Mouse (Mus musculus): Measurements from ENCODE around the gene Psg17. TPM values are rescaled to one million over a fixed set of nuclear protein-coding genes. Genes with fewer than 3 reads are reported as not detected.
"Not testable (repeated sequence)": the region's sequence is repeated elsewhere in the genome, so short reads cannot be mapped to it uniquely, and the experiment has no call there.

The Psg17 gene
- polyA plus RNA-seq (2021), result not detected

GRCm38 (mm10) chr7:18821507-18821906, at the start of gene Psg17:
Gene Psg17, minus strand, starts transcription at chr7:18821607.
- no peak for ATAC-seq

GRCm38 (mm10) chr7:18871031-18871430, 49.6 kb upstream of the Psg17 start, which contains the start of gene Pglyrp1:
Gene Pglyrp1, plus strand, starts transcription at chr7:18871331.
- DNase-seq (ENCODE audit: low read depth, low spot score); POLR2A ChIA-PET; H3K27me3 ChIP-seq; CTCF ChIA-PET; ATAC-seq: not testable (repeated sequence)
- in situ Hi-C loops (cut with MboI; ENCODE audit: low pct_unique_long_range_greater_than_20kb), result loop anchor here (10.0 to 25.0 kb wide), 2 partner anchors 126 to 659 kb away; no protein-coding TSS in a partner anchor

More at GRCm38 (mm10) chr7:18821507-18821906, at the start of gene Psg17:
- peaks cover 5% of the 10 kb centered on the region for H3K27me3 ChIP-seq
- no peak for TF ChIP-seq CTCF (IDR thresholded peaks at IDR 0.05)
- ChIA-PET POLR2A (no interaction called here), CTCF (no interaction called here)
- no peak for DNase-seq (ENCODE audit: low read depth, low spot score)
- in situ Hi-C loops (cut with MboI; ENCODE audit: low pct_unique_long_range_greater_than_20kb), result loop anchor here (25.0 kb wide), 1 partner anchor 284 kb away; the partner anchor contains the start of gene Psg25

- CTCF ChIA-PET, result interaction anchor here (0.8 to 1.8 kb wide), 2 partner anchors 12 to 119 kb away, joined by 3 to 5 read pairs; no protein-coding TSS in a partner anchor
These were observed 47.1 kb upstream of the Psg17 start for GRCm38 (mm10) chr7:18868491-18868890.

GRCm38 (mm10) chr7:18862801-18863200, 41.4 kb upstream of the Psg17 start:
- DNase-seq (ENCODE audit: low read depth, low spot score) (no peak), ATAC-seq (no peak)
- ChIA-PET CTCF (interaction anchor here (1.6 kb wide), 1 partner anchor 10 kb away, joined by 5 read pairs; no protein-coding TSS in a partner anchor), POLR2A (no interaction called here)
- no peak for TF ChIP-seq CTCF (IDR thresholded peaks at IDR 0.05)
- H3K27me3 ChIP-seq, result no peaks in the 10 kb centered on the region
- in situ Hi-C loops (cut with MboI; ENCODE audit: low pct_unique_long_range_greater_than_20kb), result loop anchor here (25.0 kb wide), 1 partner anchor 650 kb away; no protein-coding TSS in a partner anchor

More at GRCm38 (mm10) chr7:18868491-18868890, 47.1 kb upstream of the Psg17 start:
- POLR2A ChIA-PET, result no interaction called here
- TF ChIP-seq CTCF (IDR thresholded peaks at IDR 0.05), result peak; percentile 50
- H3K27me3 ChIP-seq, result no peaks in the 10 kb centered on the region
- no peak for DNase-seq (ENCODE audit: low read depth, low spot score)
- in situ Hi-C loops (cut with MboI; ENCODE audit: low pct_unique_long_range_greater_than_20kb), result loop anchor here (25.0 kb wide), 1 partner anchor 656 kb away; no protein-coding TSS in a partner anchor
- ATAC-seq, result no peak

GRCm38 (mm10) chr7:18858310-18858916, 37.0 kb upstream of the Psg17 start:
- in situ Hi-C loops (cut with MboI; ENCODE audit: low pct_unique_long_range_greater_than_20kb), result loop anchor here (25.0 kb wide), 1 partner anchor 646 kb away; no protein-coding TSS in a partner anchor
- TF ChIP-seq CTCF (IDR thresholded peaks at IDR 0.05), result no peak
- CTCF ChIA-PET, result interaction anchor here (1.2 kb wide), 1 partner anchor 15 kb away, joined by 3 read pairs; no protein-coding TSS in a partner anchor
- peak; percentile 19 for DNase-seq (ENCODE audit: low read depth, low spot score)
- peak; percentile 94 for ATAC-seq
- no peaks in the 10 kb centered on the region for H3K27me3 ChIP-seq
- POLR2A ChIA-PET, result no interaction called here

GRCm38 (mm10) chr7:18848395-18848794, 27.0 kb upstream of the Psg17 start:
- CTCF ChIA-PET, result no interaction called here
- no peak for TF ChIP-seq CTCF (IDR thresholded peaks at IDR 0.05)
- ATAC-seq, result no peak
- no peaks in the 10 kb centered on the region for H3K27me3 ChIP-seq
- POLR2A ChIA-PET, result no interaction called here
- in situ Hi-C loops (cut with MboI; ENCODE audit: low pct_unique_long_range_greater_than_20kb), result no loop called here
- no peak for DNase-seq (ENCODE audit: low read depth, low spot score)

- no peak for ATAC-seq
- CTCF ChIA-PET, result no interaction called here
- no peaks in the 10 kb centered on the region for H3K27me3 ChIP-seq
- no peak for DNase-seq (ENCODE audit: low read depth, low spot score)
- POLR2A ChIA-PET, result no interaction called here
- TF ChIP-seq CTCF (IDR thresholded peaks at IDR 0.05), result no peak
- in situ Hi-C loops (cut with MboI; ENCODE audit: low pct_unique_long_range_greater_than_20kb), result no loop called here
These were observed 23.4 kb upstream of the Psg17 start for GRCm38 (mm10) chr7:18844811-18845210.

GRCm38 (mm10) chr7:18841174-18841567, 19.8 kb upstream of the Psg17 start:
- ChIA-PET CTCF (no interaction called here), POLR2A (interaction anchor here (0.7 kb wide), 1 partner anchor 92 kb away, joined by 3 read pairs; no protein-coding TSS in a partner anchor)
- TF ChIP-seq CTCF (IDR thresholded peaks at IDR 0.05), result no peak
- DNase-seq (ENCODE audit: low read depth, low spot score) (no peak), ATAC-seq (no peak)
- in situ Hi-C loops (cut with MboI; ENCODE audit: low pct_unique_long_range_greater_than_20kb), result no loop called here
- no peaks in the 10 kb centered on the region for H3K27me3 ChIP-seq

GRCm38 (mm10) chr7:18840386-18841173, 19.2 kb upstream of the Psg17 start:
- H3K27me3 ChIP-seq, result no peaks in the 10 kb centered on the region
- DNase-seq (ENCODE audit: low read depth, low spot score) (no peak), ATAC-seq (peak; percentile 57)
- in situ Hi-C loops (cut with MboI; ENCODE audit: low pct_unique_long_range_greater_than_20kb), result no loop called here
- no peak for TF ChIP-seq CTCF (IDR thresholded peaks at IDR 0.05)
- ChIA-PET POLR2A (interaction anchor here (0.7 kb wide), 1 partner anchor 92 kb away, joined by 3 read pairs; no protein-coding TSS in a partner anchor), CTCF (interaction anchor here (0.8 kb wide), 1 partner anchor 18 kb away, joined by 3 read pairs; no protein-coding TSS in a partner anchor)

GRCm38 (mm10) chr7:18839865-18840264, 18.5 kb upstream of the Psg17 start, which contains the start of gene Mill2:
Gene Mill2, plus strand, starts transcription at chr7:18839966.
- in situ Hi-C loops (cut with MboI; ENCODE audit: low pct_unique_long_range_greater_than_20kb), result no loop called here
- ChIA-PET POLR2A (no interaction called here), CTCF (no interaction called here)
- no peak for TF ChIP-seq CTCF (IDR thresholded peaks at IDR 0.05)
- no peak for DNase-seq (ENCODE audit: low read depth, low spot score)
- H3K27me3 ChIP-seq, result no peaks in the 10 kb centered on the region
- ATAC-seq, result no peak

- DNase-seq (ENCODE audit: low read depth, low spot score) (no peak), ATAC-seq (no peak)
- ChIA-PET POLR2A (no interaction called here), CTCF (no interaction called here)
- in situ Hi-C loops (cut with MboI; ENCODE audit: low pct_unique_long_range_greater_than_20kb), result no loop called here
- no peaks in the 10 kb centered on the region for H3K27me3 ChIP-seq
- no peak for TF ChIP-seq CTCF (IDR thresholded peaks at IDR 0.05)
These were observed 10.9 kb upstream of the Psg17 start for GRCm38 (mm10) chr7:18832298-18832697.

All from Patski (cell line).